Mouse (Mus musculus): ENCODE results near the gene Vav3.

Vav3 gene

GRCm38 (mm10) chr3:109340274-109341070 lies at the start of gene Vav3:
Gene Vav3 (plus strand): TSS chr3:109340653.
- peak; percentile 57 for DNase-seq (ENCODE audit: low read depth, low spot score)

GRCm38 (mm10) chr3:109298857-109299256 lies 41.6 kb upstream of the Vav3 start:
- peak; percentile 6 for DNase-seq (ENCODE audit: low read depth, low spot score)

GRCm38 (mm10) chr3:109299303-109300074 lies 41.0 kb upstream of the Vav3 start:
- DNase-seq (ENCODE audit: low read depth, low spot score): peak; percentile 28

GRCm38 (mm10) chr3:109302059-109302458 lies 38.4 kb upstream of the Vav3 start:
- DNase-seq (ENCODE audit: low read depth, low spot score): no peak

GRCm38 (mm10) chr3:109307406-109307805 lies 33.0 kb upstream of the Vav3 start:
- no peak for DNase-seq (ENCODE audit: low read depth, low spot score)

GRCm38 (mm10) chr3:109308468-109308867 lies 32.0 kb upstream of the Vav3 start:
- no peak for DNase-seq (ENCODE audit: low read depth, low spot score)

- peak; percentile 19 for DNase-seq (ENCODE audit: low read depth, low spot score)
These were observed 30.9 kb upstream of the Vav3 start for GRCm38 (mm10) chr3:109309317-109310265.

- no peak for DNase-seq (ENCODE audit: low read depth, low spot score)
These were observed 29.2 kb upstream of the Vav3 start for GRCm38 (mm10) chr3:109311172-109311824.

- DNase-seq (ENCODE audit: low read depth, low spot score): no peak
These were observed 28.6 kb upstream of the Vav3 start for GRCm38 (mm10) chr3:109311875-109312274.

- DNase-seq (ENCODE audit: low read depth, low spot score): no peak
These were observed 27.0 kb upstream of the Vav3 start for GRCm38 (mm10) chr3:109313501-109313900.

- no peak for DNase-seq (ENCODE audit: low read depth, low spot score)
These were observed 18.2 kb upstream of the Vav3 start for GRCm38 (mm10) chr3:109322225-109322624.

- no peak for DNase-seq (ENCODE audit: low read depth, low spot score)
These were observed 16.8 kb upstream of the Vav3 start for GRCm38 (mm10) chr3:109323447-109324300.

- DNase-seq (ENCODE audit: low read depth, low spot score): no peak
These were observed 13.3 kb upstream of the Vav3 start for GRCm38 (mm10) chr3:109327128-109327527.

- no peak for DNase-seq (ENCODE audit: low read depth, low spot score)
These were observed 7.7 kb upstream of the Vav3 start for GRCm38 (mm10) chr3:109332755-109333154.

- DNase-seq (ENCODE audit: low read depth, low spot score): no peak
These were observed 5.0 kb upstream of the Vav3 start for GRCm38 (mm10) chr3:109335470-109335869.

- no peak for DNase-seq (ENCODE audit: low read depth, low spot score)
These were observed 1.2 kb upstream of the Vav3 start for GRCm38 (mm10) chr3:109339290-109339689.

- DNase-seq (ENCODE audit: low read depth, low spot score): peak; percentile 69
These were observed 546 bp upstream of the Vav3 start for GRCm38 (mm10) chr3:109339941-109340273.

- DNase-seq (ENCODE audit: low read depth, low spot score): peak; percentile 48
These were observed 623 bp downstream of the Vav3 start for GRCm38 (mm10) chr3:109341071-109341480.

GRCm38 (mm10) chr3:109341631-109342030 lies 1.2 kb downstream of the Vav3 start:
- DNase-seq (ENCODE audit: low read depth, low spot score): peak; percentile 30

GRCm38 (mm10) chr3:109351956-109352684 lies 11.7 kb downstream of the Vav3 start:
- no peak for DNase-seq (ENCODE audit: low read depth, low spot score)

Measured in mesoderm, embryonic 11.5 days (tissue).